Mouse (Mus musculus) bone marrow macrophage, adult 2 months (primary cell): Measurements from ENCODE around the gene Lipe.

Experiments
- CTCF ChIP-seq: IDR thresholded peaks from 2 replicates; pipeline ENCODE4 v1.5.1; 2012; ENCODE audit warnings: low read depth, mild to moderate bottlenecking, low read length, moderate library complexity
- POLR2A ChIP-seq: IDR thresholded peaks from 2 replicates; pipeline ENCODE4 v1.6.1; 2012; ENCODE audit warnings: mild to moderate bottlenecking, low read depth, low read length, borderline replicate concordance

DNA sequence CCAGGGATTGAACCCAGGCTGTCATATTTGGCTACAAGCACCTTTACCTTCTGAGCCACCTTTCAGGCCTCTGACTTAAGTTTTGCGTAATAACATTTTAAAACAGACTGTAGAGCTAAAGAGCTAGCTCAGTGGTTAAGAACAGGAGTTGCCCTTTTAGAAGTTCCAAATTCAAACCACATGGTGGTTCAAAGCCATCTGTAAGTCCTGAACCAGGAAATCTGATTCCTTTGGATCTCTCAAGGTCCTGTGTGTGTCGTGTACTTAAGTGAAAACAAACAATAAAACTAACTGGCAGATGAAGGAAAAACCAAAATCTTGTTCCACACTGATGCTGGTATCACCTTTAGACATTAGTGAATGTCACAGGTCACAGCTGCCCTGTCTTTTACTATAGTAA lies 3.0 kb upstream of the Lipe start:
- TF ChIP-seq CTCF: no peak
- no peak for TF ChIP-seq POLR2A
